Mouse (Mus musculus) yolk sac, embryonic 10.5 days (tissue): ENCODE results near the gene Gm13697.

Experiments used
- DNase-seq: peaks from one replicate; pipeline ENCODE4 v3.0.0-alpha.2; 2017; ENCODE audit warnings: low spot score

Gene Gm13697

DNA sequence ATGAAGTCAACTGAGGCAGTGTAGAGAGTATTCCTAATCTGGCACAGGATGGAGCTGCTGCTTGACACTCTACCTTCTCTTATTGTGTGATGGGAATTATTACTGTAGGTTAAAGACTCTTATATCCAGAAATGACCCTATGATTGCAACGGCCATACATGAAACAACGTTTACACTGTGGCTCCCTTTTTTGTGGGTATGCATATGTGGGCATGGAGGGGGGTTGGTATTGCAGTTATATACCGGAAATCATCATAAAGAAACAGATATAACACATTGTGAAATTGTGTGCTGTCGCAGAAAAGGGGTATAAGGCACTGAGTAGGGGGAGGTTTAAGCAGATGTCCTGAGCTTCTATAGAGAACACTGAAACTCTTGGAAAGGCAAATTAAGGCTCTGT is 51.5 kb downstream of the Gm13697 start:
- DNase-seq = no peak
